Mouse (Mus musculus): ENCODE measurements around the gene Cdk14. TPM values are rescaled to one million over a fixed set of nuclear protein-coding genes. Genes with fewer than 3 reads are reported as not detected.

Cdk14 gene
- polyA plus RNA-seq, 1 experiment from 2014 or later, result 37.8 TPM

DNA sequence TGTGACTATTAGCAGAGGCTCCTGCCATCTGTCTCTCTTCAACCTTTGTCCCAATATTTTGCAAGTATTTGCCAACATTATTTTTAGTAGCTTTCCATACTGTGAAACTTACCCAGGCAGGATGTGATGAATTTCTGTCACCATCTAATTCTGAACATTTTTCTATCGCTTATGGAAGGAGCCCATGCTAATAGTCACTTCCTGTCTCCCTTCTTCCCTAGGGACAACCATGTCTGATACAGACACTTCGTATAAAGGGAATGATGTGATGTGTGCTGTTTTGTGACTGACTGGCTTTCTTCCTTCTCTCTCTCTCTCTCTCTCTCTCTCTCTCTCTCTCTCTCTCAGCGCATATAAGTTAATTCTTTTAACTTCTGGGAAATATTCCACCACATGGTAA, 5.3 kb downstream of the Cdk14 start:
- 57% methylated on average over 3 of the region's 3 CpGs for WGBS
- H3K27ac ChIP-seq (ENCODE audit: low read depth), result no peak overlapping the region
- no peak for TF ChIP-seq CTCF (IDR thresholded peaks at IDR 0.05; ENCODE audit: low read depth)

DNA sequence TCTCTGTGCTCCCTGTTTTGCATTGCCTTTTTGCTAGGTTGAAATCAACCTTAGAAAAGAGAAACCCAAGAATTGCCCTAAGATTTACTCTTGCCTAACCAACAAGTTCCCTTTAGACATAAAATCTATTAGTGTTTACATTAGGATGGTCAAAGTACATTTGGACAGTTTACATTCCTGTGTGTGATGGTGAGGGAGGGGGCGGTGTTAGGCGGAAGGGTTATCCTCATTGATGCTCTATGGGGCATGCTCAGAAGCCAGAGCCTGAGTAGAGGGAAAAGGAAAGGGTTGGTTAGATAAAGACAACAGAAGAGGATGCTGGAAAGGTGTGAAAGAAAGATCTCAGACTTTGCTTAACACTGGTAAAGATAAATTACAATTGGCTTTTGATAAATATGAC, 8.2 kb downstream of the Cdk14 start:
- WGBS, result 48% methylated on average over 2 of the region's 2 CpGs
- H3K9ac ChIP-seq, result no peak overlapping the region
- no peaks in the 10 kb centered on the region for H3K9me3 ChIP-seq (ENCODE audit: low read depth, low read length)
- no peaks in the 10 kb centered on the region for H3K4me1 ChIP-seq (ENCODE audit: insufficient read depth)
- no peak overlapping the region for H3K4me3 ChIP-seq (ENCODE audit: low read depth, low read length)
- no peak for DNase-seq
- H3K27me3 ChIP-seq (ENCODE audit: insufficient read depth, low read length), result no peaks in the 10 kb centered on the region
- H3K36me3 ChIP-seq (ENCODE audit: insufficient read depth), result no peaks in the 10 kb centered on the region
- peak; percentile 38; the same call in 1 of the 2 replicates for ATAC-seq (ENCODE audit: insufficient read depth)
- no peak overlapping the region for H3K27ac ChIP-seq (ENCODE audit: low read depth)
- TF ChIP-seq CTCF (IDR thresholded peaks at IDR 0.05; ENCODE audit: low read depth), result no peak
- no peak overlapping the region for H3K4me2 ChIP-seq

More for the DNA sequence above, 5.3 kb downstream of the Cdk14 start:
- H3K4me1 ChIP-seq (ENCODE audit: insufficient read depth), result no peaks in the 10 kb centered on the region
- no peaks in the 10 kb centered on the region for H3K36me3 ChIP-seq (ENCODE audit: insufficient read depth)
- ATAC-seq (ENCODE audit: insufficient read depth) (peak; percentile 53; the same call in 1 of the 2 replicates), DNase-seq (peak; percentile 23)
- H3K4me2 ChIP-seq, result no peak overlapping the region
- no peak overlapping the region for H3K4me3 ChIP-seq (ENCODE audit: low read depth, low read length)
- no peaks in the 10 kb centered on the region for H3K27me3 ChIP-seq (ENCODE audit: insufficient read depth, low read length)
- no peaks in the 10 kb centered on the region for H3K9me3 ChIP-seq (ENCODE audit: low read depth, low read length)
- no peak overlapping the region for H3K9ac ChIP-seq

DNA sequence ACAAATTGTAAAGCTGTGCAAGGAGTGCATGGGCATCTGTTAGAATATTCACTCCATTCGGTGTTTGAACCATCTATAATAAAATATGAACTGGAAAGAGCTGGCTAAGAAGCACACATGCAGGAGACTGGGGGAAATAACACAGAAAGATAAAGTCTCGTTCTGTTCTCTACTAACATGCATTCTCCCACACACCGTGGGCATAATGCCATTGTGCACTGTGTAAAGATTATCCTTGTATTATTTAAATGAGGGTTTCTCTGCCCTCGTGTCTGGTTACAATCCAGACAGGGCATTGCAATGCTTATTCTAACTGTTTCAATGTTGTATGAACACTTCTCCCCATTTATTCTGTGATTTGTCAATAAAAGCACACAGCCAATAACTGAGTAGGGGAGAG, 18.1 kb downstream of the Cdk14 start:
- no peak overlapping the region for H3K27ac ChIP-seq (ENCODE audit: low read depth)
- no peak overlapping the region for H3K4me2 ChIP-seq
- H3K9ac ChIP-seq, result no peak overlapping the region
- ATAC-seq (ENCODE audit: insufficient read depth) (no peak), DNase-seq (no peak)
- no peak overlapping the region for H3K4me3 ChIP-seq (ENCODE audit: low read depth, low read length)
- H3K36me3 ChIP-seq (ENCODE audit: insufficient read depth), result no peaks in the 10 kb centered on the region
- H3K27me3 ChIP-seq (ENCODE audit: insufficient read depth, low read length), result no peaks in the 10 kb centered on the region
- H3K9me3 ChIP-seq (ENCODE audit: low read depth, low read length), result no peaks in the 10 kb centered on the region
- 61% methylated on average over 4 of the region's 4 CpGs for WGBS
- no peaks in the 10 kb centered on the region for H3K4me1 ChIP-seq (ENCODE audit: insufficient read depth)
- TF ChIP-seq CTCF (IDR thresholded peaks at IDR 0.05; ENCODE audit: low read depth), result no peak

DNA sequence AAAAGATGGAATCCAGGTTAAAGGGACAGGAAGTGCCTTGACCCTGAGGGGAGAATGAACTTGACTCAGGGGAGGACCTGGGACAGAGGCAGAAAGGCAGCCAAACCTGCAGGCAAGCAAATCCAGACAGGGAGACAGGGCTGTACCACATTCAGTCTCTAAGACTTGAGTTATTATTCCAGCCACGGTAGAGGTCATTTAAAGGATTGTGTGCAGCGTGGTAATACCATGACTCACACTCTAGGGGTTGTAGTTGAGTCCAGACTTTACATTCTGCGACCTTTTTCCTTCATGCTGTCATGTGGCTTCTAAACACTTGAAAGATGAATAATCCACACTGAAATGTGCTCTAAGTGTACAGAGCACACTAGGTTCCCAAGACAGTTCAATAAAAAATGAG, 27.3 kb downstream of the Cdk14 start:
- Histone ChIP-seq H3K36me3 (ENCODE audit: insufficient read depth) (no peaks in the 10 kb centered on the region), H3K4me2 (no peak overlapping the region), H3K27ac (ENCODE audit: low read depth) (no peak overlapping the region), H3K4me1 (ENCODE audit: insufficient read depth) (no peaks in the 10 kb centered on the region), H3K9me3 (ENCODE audit: low read depth, low read length) (no peaks in the 10 kb centered on the region), H3K9ac (no peak overlapping the region), H3K4me3 (ENCODE audit: low read depth, low read length) (no peak overlapping the region), H3K27me3 (ENCODE audit: insufficient read depth, low read length) (no peaks in the 10 kb centered on the region)
- ATAC-seq (ENCODE audit: insufficient read depth), result no peak
- TF ChIP-seq CTCF (IDR thresholded peaks at IDR 0.05; ENCODE audit: low read depth), result no peak
- 29% methylated on average over 3 of the region's 3 CpGs for WGBS
- no peak for DNase-seq

DNA sequence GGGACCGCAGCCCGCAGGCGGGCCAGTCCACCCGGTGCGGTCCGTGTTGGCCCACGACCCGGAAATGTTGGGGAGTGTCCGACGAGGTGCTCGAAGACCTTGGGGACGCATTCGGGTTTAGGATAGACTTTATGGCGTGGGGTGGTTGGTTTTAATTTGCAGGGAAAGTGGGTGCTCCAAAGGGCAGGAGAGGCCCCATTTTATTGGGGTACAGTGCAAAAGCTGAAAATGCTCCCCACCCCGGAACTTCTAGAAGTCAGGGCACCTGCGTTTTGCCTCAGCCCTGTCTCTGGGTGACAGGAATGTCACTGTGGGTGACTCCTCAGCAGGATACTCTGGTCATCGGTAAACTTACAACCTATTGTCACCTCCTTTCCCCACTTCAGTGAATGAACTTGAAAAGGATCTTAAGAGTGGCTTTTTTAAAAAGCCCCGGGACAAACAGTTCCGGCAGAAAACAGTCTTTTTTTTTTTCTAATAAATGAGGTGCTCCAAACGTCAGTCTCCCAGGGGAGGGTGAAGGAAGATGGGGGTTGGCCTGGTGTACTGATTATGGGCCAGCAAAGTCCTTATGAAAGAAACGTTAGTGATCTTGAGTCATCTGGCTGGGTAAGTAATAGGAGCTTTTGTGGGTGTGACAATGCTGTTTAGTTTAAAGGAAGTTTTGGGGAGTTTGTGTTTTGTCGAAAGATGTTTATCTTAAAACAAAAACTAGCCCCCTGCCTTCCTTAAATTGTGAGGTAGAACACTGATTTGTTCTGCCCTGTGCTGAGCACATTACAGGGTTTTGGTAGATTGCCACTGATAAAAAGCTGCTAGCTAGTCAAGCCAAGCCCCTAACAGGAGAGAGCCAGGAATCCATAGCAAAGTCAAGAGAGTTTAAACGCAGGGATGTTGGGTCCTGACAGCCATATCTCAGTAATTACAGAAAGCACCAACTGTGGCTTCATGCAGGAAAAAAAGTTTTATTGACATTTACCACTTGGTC, 39.1 kb downstream of the Cdk14 start:
- TF ChIP-seq CTCF (IDR thresholded peaks at IDR 0.05; ENCODE audit: low read depth), result no peak
- H3K27me3 ChIP-seq (ENCODE audit: insufficient read depth, low read length), result no peaks in the 10 kb centered on the region
- H3K27ac ChIP-seq (ENCODE audit: low read depth), result peak overlapping the region; percentile 95
- peak overlapping the region; percentile 92 for H3K9ac ChIP-seq
- no peaks in the 10 kb centered on the region for H3K9me3 ChIP-seq (ENCODE audit: low read depth, low read length)
- peak overlapping the region; percentile 69 for H3K4me2 ChIP-seq
- no peaks in the 10 kb centered on the region for H3K36me3 ChIP-seq (ENCODE audit: insufficient read depth)
- H3K4me1 ChIP-seq (ENCODE audit: insufficient read depth), result peaks cover 14% of the 10 kb centered on the region
- DNase-seq (peak; percentile 67), ATAC-seq (ENCODE audit: insufficient read depth) (no peak; the same call in none of the 2 replicates)
- under 1% methylated on average over 23 of the region's 23 CpGs for WGBS
- peak overlapping the region; percentile 69 for H3K4me3 ChIP-seq (ENCODE audit: low read depth, low read length)

DNA sequence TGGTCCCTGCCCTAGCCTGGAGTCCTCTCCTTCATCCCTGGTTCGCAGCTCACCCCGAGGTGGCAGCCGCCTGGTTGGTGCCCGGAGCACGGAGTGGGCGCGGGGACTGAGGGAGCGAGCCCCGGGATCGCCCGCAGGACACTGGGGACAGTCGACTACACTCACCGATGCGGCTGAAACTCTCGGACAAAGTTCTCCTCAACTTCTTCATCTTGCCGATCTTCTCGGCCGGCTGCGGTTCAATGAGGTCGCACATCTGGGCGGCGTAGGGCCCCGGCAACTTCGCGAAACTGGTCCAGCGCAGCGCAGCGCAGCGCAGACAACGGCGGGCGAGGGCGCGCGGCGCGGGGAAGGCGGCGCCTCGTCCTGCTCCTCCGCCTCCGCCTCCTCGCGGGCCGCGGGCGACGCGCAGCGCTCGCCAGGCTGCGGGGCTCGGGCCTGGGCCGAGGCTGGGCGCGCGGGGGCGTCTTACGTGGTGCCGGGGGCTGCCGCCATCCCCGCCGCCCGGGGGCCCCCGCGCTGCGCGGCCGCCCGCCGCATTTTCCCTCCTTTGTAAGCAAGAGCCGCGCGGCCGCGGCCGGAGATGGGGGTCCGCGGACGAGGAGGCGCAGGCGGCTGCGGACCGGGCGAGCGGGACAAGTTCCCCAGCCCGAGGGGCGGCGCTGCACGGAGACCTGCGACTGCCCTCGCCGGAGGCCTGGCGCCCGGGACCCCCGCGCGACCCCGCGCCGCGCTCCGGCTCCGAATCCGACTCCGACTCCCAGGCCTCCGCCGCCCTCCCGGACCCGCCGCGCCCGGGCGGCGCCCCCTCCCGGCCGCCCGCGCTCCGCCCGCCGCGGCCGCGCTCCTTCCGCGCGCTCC, 40.0 kb downstream of the Cdk14 start:
- Histone ChIP-seq H3K36me3 (ENCODE audit: insufficient read depth) (no peaks in the 10 kb centered on the region), H3K4me3 (ENCODE audit: low read depth, low read length) (peak overlapping the region; percentile 69), H3K4me2 (peak overlapping the region; percentile 69), H3K9me3 (ENCODE audit: low read depth, low read length) (no peaks in the 10 kb centered on the region), H3K27me3 (ENCODE audit: insufficient read depth, low read length) (no peaks in the 10 kb centered on the region), H3K9ac (peak overlapping the region; percentile 92), H3K27ac (ENCODE audit: low read depth) (peak overlapping the region; percentile 95), H3K4me1 (ENCODE audit: insufficient read depth) (peaks cover 14% of the 10 kb centered on the region)
- WGBS, result under 1% methylated on average over 116 of the region's 128 CpGs
- DNase-seq, result peak; percentile 87
- TF ChIP-seq CTCF (IDR thresholded peaks at IDR 0.05; ENCODE audit: low read depth), result no peak
- ATAC-seq (ENCODE audit: insufficient read depth), result peak; percentile 92
